Mouse (Mus musculus) kidney, postnatal 10 days (tissue): ENCODE measurements around the gene Wdr11.
A peak's percentile ranks its signal among the peaks of the same experiment; 100 is the strongest.

Experiments used
- DNase-seq: peaks from one replicate; pipeline ENCODE4 v3.0.0; 2021; ENCODE audit warnings: mixed read lengths

The Wdr11 gene

GRCm38 (mm10) chr7:129591371-129592131 is at the start of gene Wdr11:
Gene Wdr11, plus strand, starts transcription at chr7:129591863.
- DNase-seq = peak; percentile 86

- DNase-seq = no peak
Observed at GRCm38 (mm10) chr7:129567541-129567940, 24.1 kb upstream of the Wdr11 start.

GRCm38 (mm10) chr7:129568338-129568737 is 23.3 kb upstream of the Wdr11 start:
- DNase-seq = no peak

GRCm38 (mm10) chr7:129574471-129574870 is 17.2 kb upstream of the Wdr11 start:
- DNase-seq = no peak

- no peak for DNase-seq
Observed at GRCm38 (mm10) chr7:129575110-129575784, 16.4 kb upstream of the Wdr11 start.

DNA sequence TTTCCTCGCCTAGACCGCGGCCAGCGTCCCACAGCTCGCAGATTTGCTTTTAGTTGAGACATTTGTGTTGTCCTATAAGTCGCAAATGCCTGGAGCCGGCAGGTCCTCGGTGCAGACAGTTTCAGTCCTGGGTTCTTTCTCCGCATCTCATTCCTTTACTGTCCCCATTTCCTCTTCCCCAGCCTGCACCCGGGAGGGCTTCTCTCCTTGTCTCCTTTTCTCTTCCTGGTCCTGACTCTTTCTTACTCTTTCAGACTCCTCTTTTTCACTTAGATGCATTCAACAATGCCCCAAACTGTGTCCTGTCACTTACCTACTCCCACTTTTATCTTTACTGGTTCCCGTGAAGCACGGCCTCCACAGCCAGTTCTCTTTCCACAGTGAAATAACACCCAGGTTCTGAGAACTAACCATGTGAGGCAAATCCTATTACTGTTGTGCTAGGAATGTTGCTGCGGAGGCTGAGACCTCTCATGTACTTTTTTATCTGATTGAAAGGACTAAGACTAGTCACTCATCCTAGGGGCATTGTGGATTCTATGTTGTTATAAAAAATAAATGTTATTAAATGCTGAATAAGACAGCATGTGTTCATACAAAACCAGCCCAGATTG is 576 bp downstream of the Wdr11 start:
- DNase-seq = no peak

GRCm38 (mm10) chr7:129597186-129597585 is 5.5 kb downstream of the Wdr11 start:
- DNase-seq = no peak

DNA sequence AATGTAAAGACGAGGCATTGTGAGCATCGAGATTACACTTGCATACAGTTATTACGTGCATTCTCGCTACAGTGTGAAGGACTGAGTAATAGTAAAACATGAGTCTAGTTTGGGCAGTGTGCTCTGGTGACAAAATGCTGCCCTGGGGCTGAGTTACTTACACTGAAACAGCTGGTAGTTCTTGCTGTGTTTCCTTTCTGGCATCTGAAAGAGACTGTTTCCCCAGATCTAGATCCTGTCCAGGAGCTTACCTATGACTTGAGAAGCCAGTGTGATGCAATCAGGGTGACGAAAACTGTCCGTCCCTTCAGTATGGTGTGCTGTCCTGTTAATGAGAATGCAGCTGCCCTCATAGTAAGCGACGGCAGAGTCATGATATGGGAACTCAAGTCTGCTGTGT is 14.6 kb downstream of the Wdr11 start:
- DNase-seq = no peak

- no peak for DNase-seq
Observed at GRCm38 (mm10) chr7:129621141-129621540, 29.5 kb downstream of the Wdr11 start.

- DNase-seq = no peak
Observed at GRCm38 (mm10) chr7:129630351-129630750, 38.7 kb downstream of the Wdr11 start.

DNA sequence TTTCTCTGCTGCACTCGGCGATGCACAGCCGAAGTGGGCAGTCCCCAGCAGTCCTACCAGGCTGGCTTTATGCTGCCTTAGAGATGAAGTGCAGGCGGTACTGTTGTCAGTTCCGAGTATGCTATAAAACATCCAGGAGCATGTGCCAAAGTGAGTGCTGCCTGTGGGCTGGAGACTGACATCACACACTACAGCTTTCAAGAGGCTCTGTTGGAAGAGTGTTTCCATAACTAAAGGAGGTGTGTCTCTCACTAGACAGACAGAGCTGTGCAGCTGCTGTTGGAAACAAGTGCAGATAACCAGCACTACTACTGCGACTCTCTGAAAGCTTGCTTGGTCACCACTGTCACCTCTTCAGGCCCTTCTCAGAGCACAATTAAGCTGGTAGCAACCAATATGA is 39.8 kb downstream of the Wdr11 start:
- no peak for DNase-seq

- DNase-seq = no peak
Observed at GRCm38 (mm10) chr7:129635898-129636640, 44.4 kb downstream of the Wdr11 start.

- DNase-seq = no peak
Observed at GRCm38 (mm10) chr7:129636992-129637391, 45.3 kb downstream of the Wdr11 start.

GRCm38 (mm10) chr7:129637906-129638475 is 46.3 kb downstream of the Wdr11 start:
- DNase-seq = no peak

GRCm38 (mm10) chr7:129639006-129639405 is 47.3 kb downstream of the Wdr11 start:
- DNase-seq = peak; percentile 30

DNA sequence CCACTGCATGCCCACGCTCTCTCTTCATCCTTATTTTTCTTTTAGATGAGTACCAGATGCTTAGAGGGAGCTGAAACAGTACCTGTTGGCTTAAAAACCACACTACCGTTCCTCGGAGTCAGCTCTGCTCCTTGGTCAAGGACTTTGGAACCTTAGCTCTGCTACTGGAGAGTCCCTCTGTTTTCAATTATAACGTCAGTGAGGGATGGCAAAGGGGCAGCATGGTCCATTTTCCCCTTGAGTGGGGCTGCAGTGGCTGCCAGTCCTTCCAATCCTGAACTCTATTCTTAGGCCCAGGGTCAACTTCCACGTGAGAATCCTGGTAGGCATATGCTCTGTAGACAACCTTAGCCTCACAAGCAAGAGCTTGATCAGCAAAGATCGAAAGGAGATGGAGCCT is 48.2 kb downstream of the Wdr11 start:
- DNase-seq = no peak

DNA sequence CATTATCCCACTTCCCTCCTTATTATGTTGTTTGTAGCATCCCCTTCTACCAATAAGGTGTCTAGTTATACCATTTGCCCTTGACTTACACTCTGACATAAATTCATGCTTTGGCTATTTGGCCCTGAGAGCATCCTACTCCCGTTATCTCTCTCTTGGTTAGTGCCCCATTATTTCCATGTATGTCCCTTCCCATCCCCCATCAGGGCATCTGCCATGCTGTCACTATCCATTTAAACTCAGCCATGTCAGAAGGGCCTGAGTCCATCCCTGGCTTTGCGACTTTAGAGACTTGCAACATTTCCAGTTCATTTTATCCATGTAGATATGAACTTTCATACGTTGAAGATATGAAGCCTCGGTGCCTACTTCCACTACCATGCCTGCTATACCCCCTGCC is 51.6 kb downstream of the Wdr11 start:
- DNase-seq = no peak

GRCm38 (mm10) chr7:129647798-129648197 is 56.1 kb downstream of the Wdr11 start:
- no peak for DNase-seq

- peak; percentile 93 for DNase-seq
Observed at GRCm38 (mm10) chr7:129648938-129649337, 57.3 kb downstream of the Wdr11 start.

DNA sequence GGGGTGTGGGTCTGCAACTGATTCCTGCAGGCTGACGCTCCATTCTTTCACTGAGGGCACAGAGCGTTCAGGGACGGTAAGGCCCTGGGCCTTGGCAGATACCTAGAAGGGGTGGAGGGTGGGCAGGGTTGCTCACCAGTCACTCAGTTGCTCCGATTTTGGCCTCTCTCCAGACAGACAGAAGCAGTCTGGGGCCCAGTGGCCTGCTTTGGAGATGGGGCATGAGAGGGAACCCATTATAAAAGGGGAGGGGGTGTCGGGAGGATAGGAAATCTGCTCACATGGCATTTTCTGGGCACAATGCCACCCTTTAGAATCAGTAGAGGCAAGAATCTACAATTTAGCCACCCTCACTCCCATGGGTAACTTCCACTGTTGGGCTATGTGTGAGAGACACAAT is 59.1 kb downstream of the Wdr11 start:
- DNase-seq = no peak

DNA sequence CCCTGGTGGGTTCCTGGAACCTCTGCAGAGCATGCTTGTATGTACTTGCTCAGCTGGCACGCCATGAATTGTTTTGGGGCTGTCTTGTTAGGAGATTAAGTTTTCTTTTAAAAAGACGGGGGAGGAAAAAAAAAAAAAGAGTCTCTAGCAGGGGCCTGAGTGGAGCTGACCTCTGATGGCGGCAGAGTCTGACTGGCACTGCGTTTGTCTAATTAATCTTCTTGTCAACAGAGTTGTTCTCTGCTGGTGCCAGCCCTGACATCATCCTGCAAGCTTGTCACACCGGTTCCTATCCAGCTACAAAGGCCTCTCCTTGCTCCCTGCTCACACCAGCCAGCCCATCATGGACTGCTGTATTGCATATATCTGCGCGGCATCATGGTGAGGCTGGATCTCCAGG is 60.1 kb downstream of the Wdr11 start:
- no peak for DNase-seq

DNA sequence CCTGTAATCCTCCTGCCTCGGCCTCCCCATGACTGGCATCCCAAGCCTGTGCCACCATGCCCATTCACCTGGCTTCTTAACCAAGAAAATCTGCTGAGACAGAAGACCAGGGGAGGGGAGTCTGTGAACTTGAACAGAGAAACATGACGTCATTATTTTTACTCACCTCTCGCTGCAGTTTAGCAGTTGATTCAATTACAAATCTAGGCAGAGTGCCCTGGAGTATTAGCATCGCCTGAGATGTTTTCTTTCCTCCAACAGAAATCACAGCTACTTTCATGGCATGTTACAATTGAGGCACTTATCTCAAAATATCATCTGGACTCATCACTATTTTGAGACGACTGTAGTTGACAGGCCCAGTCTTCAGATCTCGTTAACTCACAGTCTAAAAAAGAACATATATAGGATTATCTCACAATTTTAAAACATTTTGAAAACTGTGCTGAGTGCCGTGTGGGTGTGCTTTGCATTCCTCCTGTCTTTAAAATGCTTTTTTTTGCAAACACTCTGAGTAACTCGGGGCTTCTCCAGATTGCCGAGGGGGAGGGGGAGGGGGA is 61.3 kb downstream of the Wdr11 start:
- DNase-seq = no peak
